Mouse (Mus musculus) G1E (cell line): ENCODE data around the gene Pxn.
"Not testable (repeated sequence)": the region's sequence is repeated elsewhere in the genome, so short reads cannot be mapped to it uniquely, and the experiment has no call there.

Experiments
- CTCF ChIP-seq: IDR thresholded peaks from 2 replicates; pipeline ENCODE4 v1.5.1; 2012; ENCODE audit warnings: low read depth, low read length, inconsistent platforms, mixed read lengths
- TAL1 ChIP-seq: conservative IDR thresholded peaks from 2 replicates; pipeline ENCODE4 v1.6.1; 2012; ENCODE audit warnings: low read depth, low read length, inconsistent platforms, mixed read lengths

GRCm38 (mm10) chr5:115518214-115518613 lies 11.7 kb downstream of the Pxn start:
- not testable (repeated sequence) for TF ChIP-seq CTCF, TAL1
